Mouse (Mus musculus): ENCODE data around the gene Igtp. TPM values are rescaled to one million over a fixed set of nuclear protein-coding genes. Genes with fewer than 3 reads are reported as not detected.
"Not testable (repeated sequence)": the region's sequence is repeated elsewhere in the genome, so short reads cannot be mapped to it uniquely, and the experiment has no call there.

Igtp gene
- polyA plus RNA-seq (2016; fragmentation: Nextera tagmentation; extraction: Ambion mirVana): 2.0 TPM in 2 replicates

GRCm38 (mm10) chr11:58199229-58200037 lies at the start of gene Igtp, which contains the start of gene Irgm2:
Igtp (plus strand) TSS chr11:58199556.
Irgm2 (plus strand) TSS chr11:58199618.
- H3K36me3 ChIP-seq; H3K9ac ChIP-seq; H3K4me1 ChIP-seq; ATAC-seq (ENCODE audit: low FRiP score, low read depth); H3K27me3 ChIP-seq (replicated peaks); H3K9me3 ChIP-seq; H3K27ac ChIP-seq: not testable (repeated sequence)
- Histone ChIP-seq H3K4me3 (peak within 1 kb of the TSS; percentile 42), H3K4me2 (replicated peaks) (peak within 1 kb of the TSS; percentile 67)
- 8% methylated on average over 14 of the region's 15 CpGs for WGBS

- Histone ChIP-seq H3K9ac (no peak overlapping the region), H3K27ac (no peak overlapping the region), H3K27me3 (replicated peaks) (no peaks in the 10 kb centered on the region), H3K9me3 (no peaks in the 10 kb centered on the region), H3K4me1 (no peaks in the 10 kb centered on the region), H3K36me3 (peaks cover 79% of the 10 kb centered on the region), H3K4me3 (no peak overlapping the region), H3K4me2 (replicated peaks) (no peak overlapping the region)
- WGBS: 96% methylated on average over 9 of the region's 9 CpGs
- no peak for ATAC-seq (ENCODE audit: low FRiP score, low read depth)
Observed at GRCm38 (mm10) chr11:58155458-58155857, 43.9 kb upstream of the Igtp start.

- H3K9ac ChIP-seq: no peak overlapping the region
- no peak overlapping the region for H3K27ac ChIP-seq
- H3K4me2 ChIP-seq (replicated peaks): no peak overlapping the region
- ATAC-seq (ENCODE audit: low FRiP score, low read depth): no peak
- H3K4me3 ChIP-seq: no peak overlapping the region
- no peaks in the 10 kb centered on the region for H3K9me3 ChIP-seq
- WGBS: 92% methylated on average over 3 of the region's 3 CpGs
- H3K4me1 ChIP-seq: no peaks in the 10 kb centered on the region
- peaks cover 79% of the 10 kb centered on the region for H3K36me3 ChIP-seq
- H3K27me3 ChIP-seq (replicated peaks): no peaks in the 10 kb centered on the region
Observed at GRCm38 (mm10) chr11:58156871-58157270, 42.5 kb upstream of the Igtp start.

- Histone ChIP-seq H3K27me3 (replicated peaks) (no peaks in the 10 kb centered on the region), H3K36me3 (peaks cover 47% of the 10 kb centered on the region), H3K27ac (no peak overlapping the region), H3K4me3 (no peak overlapping the region), H3K4me1 (peaks cover 6% of the 10 kb centered on the region; the same call in 1 of the 2 replicates), H3K4me2 (replicated peaks) (no peak overlapping the region), H3K9ac (no peak overlapping the region), H3K9me3 (peaks cover 5% of the 10 kb centered on the region)
- 93% methylated on average over 2 of the region's 2 CpGs for WGBS
- no peak for ATAC-seq (ENCODE audit: low FRiP score, low read depth)
Observed at GRCm38 (mm10) chr11:58165072-58165471, 34.3 kb upstream of the Igtp start.

GRCm38 (mm10) chr11:58167822-58168166 lies 31.6 kb upstream of the Igtp start:
- H3K4me2 ChIP-seq (replicated peaks): peak overlapping the region; percentile 81
- H3K27ac ChIP-seq: no peak overlapping the region
- ATAC-seq (ENCODE audit: low FRiP score, low read depth): no peak
- WGBS: under 1% methylated on average over 8 of the region's 8 CpGs
- H3K9me3 ChIP-seq: peaks cover 5% of the 10 kb centered on the region
- peaks cover 24% of the 10 kb centered on the region for H3K36me3 ChIP-seq
- peak overlapping the region; percentile 87 for H3K4me3 ChIP-seq
- peaks cover 14% of the 10 kb centered on the region for H3K4me1 ChIP-seq
- H3K27me3 ChIP-seq (replicated peaks): no peaks in the 10 kb centered on the region
- H3K9ac ChIP-seq: peak overlapping the region; percentile 80

GRCm38 (mm10) chr11:58168167-58168915 lies 31.0 kb upstream of the Igtp start, which contains the start of gene Gemin5:
Gemin5 (minus strand) TSS chr11:58168539.
- WGBS: 2% methylated on average over 71 of the region's 71 CpGs
- peaks cover 20% of the 10 kb centered on the region for H3K36me3 ChIP-seq
- peaks cover 5% of the 10 kb centered on the region for H3K9me3 ChIP-seq
- H3K4me3 ChIP-seq: peak within 1 kb of the TSS; percentile 87
- H3K9ac ChIP-seq: peak within 1 kb of the TSS; percentile 80
- H3K27me3 ChIP-seq (replicated peaks): no peaks in the 10 kb centered on the region
- H3K4me1 ChIP-seq: peaks cover 15% of the 10 kb centered on the region
- H3K4me2 ChIP-seq (replicated peaks): peak within 1 kb of the TSS; percentile 81
- peak; percentile 71 for ATAC-seq (ENCODE audit: low FRiP score, low read depth)
- no peak within 1 kb of the TSS for H3K27ac ChIP-seq

- 88% methylated on average over 4 of the region's 4 CpGs for WGBS
Observed at GRCm38 (mm10) chr11:58169666-58170065, 29.7 kb upstream of the Igtp start.

GRCm38 (mm10) chr11:58171459-58172091 lies 27.8 kb upstream of the Igtp start, which contains the start of gene Mrpl22:
Mrpl22 (plus strand) TSS chr11:58171661.
- no peaks in the 10 kb centered on the region for H3K9me3 ChIP-seq
- peak within 1 kb of the TSS; percentile 68 for H3K9ac ChIP-seq
- H3K4me3 ChIP-seq: peak within 1 kb of the TSS; percentile 68
- H3K36me3 ChIP-seq: peaks cover 32% of the 10 kb centered on the region
- H3K27ac ChIP-seq: no peak within 1 kb of the TSS
- ATAC-seq (ENCODE audit: low FRiP score, low read depth): peak; percentile 77
- peak within 1 kb of the TSS; percentile 68 for H3K4me2 ChIP-seq (replicated peaks)
- H3K4me1 ChIP-seq: peaks cover 15% of the 10 kb centered on the region
- H3K27me3 ChIP-seq (replicated peaks): no peaks in the 10 kb centered on the region
- under 1% methylated on average over 34 of the region's 34 CpGs for WGBS

More at GRCm38 (mm10) chr11:58169666-58170065, 29.7 kb upstream of the Igtp start:
- no peak for ATAC-seq (ENCODE audit: low FRiP score, low read depth)
- Histone ChIP-seq H3K27ac (no peak overlapping the region), H3K27me3 (replicated peaks) (no peaks in the 10 kb centered on the region), H3K4me1 (peaks cover 15% of the 10 kb centered on the region), H3K9ac (no peak overlapping the region), H3K36me3 (peaks cover 32% of the 10 kb centered on the region), H3K4me3 (no peak overlapping the region), H3K4me2 (replicated peaks) (no peak overlapping the region), H3K9me3 (peaks cover 5% of the 10 kb centered on the region)

GRCm38 (mm10) chr11:58179563-58179962 lies 19.8 kb upstream of the Igtp start:
- no peak overlapping the region for H3K9ac ChIP-seq
- 0 out of 2 replicates have a peak, but pooled peaks have one; percentile 21 for ATAC-seq (ENCODE audit: low FRiP score, low read depth)
- H3K27ac ChIP-seq: no peak overlapping the region
- H3K27me3 ChIP-seq (replicated peaks): no peaks in the 10 kb centered on the region
- H3K4me1 ChIP-seq: no peaks in the 10 kb centered on the region
- 24% methylated on average over 3 of the region's 3 CpGs for WGBS
- peaks cover 44% of the 10 kb centered on the region for H3K36me3 ChIP-seq
- H3K4me2 ChIP-seq (replicated peaks): no peak overlapping the region
- no peaks in the 10 kb centered on the region for H3K9me3 ChIP-seq
- no peak overlapping the region for H3K4me3 ChIP-seq

GRCm38 (mm10) chr11:58179986-58180385 lies 19.4 kb upstream of the Igtp start:
- not testable (repeated sequence) for H3K27ac ChIP-seq; H3K9me3 ChIP-seq; H3K4me3 ChIP-seq; H3K9ac ChIP-seq; ATAC-seq (ENCODE audit: low FRiP score, low read depth); H3K27me3 ChIP-seq (replicated peaks); H3K4me2 ChIP-seq (replicated peaks); H3K4me1 ChIP-seq
- H3K36me3 ChIP-seq: peaks cover 42% of the 10 kb centered on the region
- 93% methylated on average over 6 of the region's 6 CpGs for WGBS

- peaks cover 34% of the 10 kb centered on the region for H3K36me3 ChIP-seq
- ATAC-seq (ENCODE audit: low FRiP score, low read depth): no peak
- H3K27ac ChIP-seq: no peak overlapping the region
- no peaks in the 10 kb centered on the region for H3K9me3 ChIP-seq
- no peaks in the 10 kb centered on the region for H3K4me1 ChIP-seq
- H3K27me3 ChIP-seq (replicated peaks): no peaks in the 10 kb centered on the region
- 94% methylated on average over 7 of the region's 7 CpGs for WGBS
- no peak overlapping the region for H3K4me2 ChIP-seq (replicated peaks)
- no peak overlapping the region for H3K4me3 ChIP-seq
- H3K9ac ChIP-seq: no peak overlapping the region
Observed at GRCm38 (mm10) chr11:58180756-58181155, 18.6 kb upstream of the Igtp start.

- Histone ChIP-seq H3K4me1 (no peaks in the 10 kb centered on the region), H3K27ac (no peak overlapping the region), H3K36me3 (peaks cover 7% of the 10 kb centered on the region), H3K9me3 (no peaks in the 10 kb centered on the region), H3K9ac (no peak overlapping the region), H3K27me3 (replicated peaks) (no peaks in the 10 kb centered on the region), H3K4me2 (replicated peaks) (no peak overlapping the region), H3K4me3 (no peak overlapping the region)
- ATAC-seq (ENCODE audit: low FRiP score, low read depth): no peak
- WGBS: 88% methylated on average over 3 of the region's 3 CpGs
Observed at GRCm38 (mm10) chr11:58183579-58183978, 15.8 kb upstream of the Igtp start.

All from neural tube, embryonic 12.5 days (tissue).